Mouse (Mus musculus) CD4-positive, CD25-positive, alpha-beta regulatory T cell, adult 4 months (primary cell): ENCODE data around the gene 1700016C15Rik. TPM values are rescaled to one million over a fixed set of nuclear protein-coding genes. Genes with fewer than 3 reads are reported as not detected.

ENCODE experiments used
- ATAC-seq: one replicate; pipeline ENCODE4 v1.8.0; 2017
- polyA plus RNA-seq, 2 experiments: library from polyadenylated mRNA; unstranded; fragments of 100-300 nt; shearing (Covaris generic); gene quantifications; one replicate each; pipeline ENCODE4 v1.2.1; 2017

Gene 1700016C15Rik
- polyA plus RNA-seq, 2 experiments from 2014 or later, result not detected

DNA sequence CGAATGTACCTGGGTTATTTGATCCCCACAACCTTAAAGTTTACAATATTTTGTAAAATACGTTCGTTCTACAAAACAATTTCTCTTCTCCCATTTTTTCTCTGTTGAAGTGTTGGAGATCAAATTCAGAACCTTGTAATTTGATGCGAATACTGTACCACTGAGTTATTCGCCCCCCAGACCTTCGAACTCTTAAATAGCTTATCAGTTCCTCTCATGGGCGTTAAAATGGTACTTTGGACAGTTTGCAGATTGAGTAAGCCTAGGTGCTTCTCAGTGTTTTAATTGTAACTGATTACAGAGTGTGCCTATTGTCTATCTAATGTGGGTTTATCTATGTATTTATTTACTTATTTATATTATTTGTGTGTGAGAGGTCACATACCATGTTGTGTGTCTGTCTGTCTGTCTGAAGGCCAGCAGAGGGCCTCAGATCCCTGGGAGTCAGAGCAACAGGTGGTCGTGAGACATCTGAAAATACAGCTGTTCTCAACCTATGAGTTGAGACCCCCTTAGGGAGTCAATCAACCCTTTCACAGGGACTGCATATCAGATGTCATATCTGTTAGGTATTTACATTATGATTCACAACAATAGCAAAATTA is 67.6 kb downstream of the 1700016C15Rik start:
- ATAC-seq, result no peak

Other genes starting within 250 kb of the 1700016C15Rik start
- 10 to 100 TPM; 44.5 to 54.9 TPM for gene Adss, start 66.7 kb downstream of the 1700016C15Rik start, polyA plus RNA-seq